Mouse (Mus musculus): Measurements from ENCODE around the gene Gsdmc3.

DNA sequence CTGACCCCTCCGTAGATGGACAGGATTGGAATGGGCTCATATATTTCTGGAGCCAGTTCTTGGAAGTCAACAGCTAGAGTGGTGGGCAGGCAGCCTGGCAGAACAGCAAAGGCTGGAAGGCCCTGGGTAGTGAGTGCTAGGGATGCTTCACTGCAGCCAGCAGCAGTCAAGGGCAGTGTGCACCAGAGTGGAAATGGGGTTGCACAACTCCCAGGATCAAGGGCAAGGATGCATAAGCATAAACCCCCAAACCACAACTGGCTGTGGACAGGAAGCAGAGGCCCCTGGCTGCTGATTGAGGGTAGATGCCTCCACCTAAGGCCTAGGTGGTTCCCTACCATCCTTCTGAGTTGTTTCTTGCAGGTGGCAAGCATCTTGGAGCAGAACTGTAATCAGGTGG lies 46.1 kb upstream of the Gsdmc3 start:
- TF ChIP-seq POLR2A (IDR thresholded peaks at IDR 0.05; ENCODE audit: borderline replicate concordance, insufficient read depth, low read length) (no peak), CTCF (IDR thresholded peaks at IDR 0.05; ENCODE audit: borderline replicate concordance, insufficient read depth, low read depth, low read length) (no peak)
